ENCODE assay signal across 7 mouse cellular contexts in the genomic region with DNA sequence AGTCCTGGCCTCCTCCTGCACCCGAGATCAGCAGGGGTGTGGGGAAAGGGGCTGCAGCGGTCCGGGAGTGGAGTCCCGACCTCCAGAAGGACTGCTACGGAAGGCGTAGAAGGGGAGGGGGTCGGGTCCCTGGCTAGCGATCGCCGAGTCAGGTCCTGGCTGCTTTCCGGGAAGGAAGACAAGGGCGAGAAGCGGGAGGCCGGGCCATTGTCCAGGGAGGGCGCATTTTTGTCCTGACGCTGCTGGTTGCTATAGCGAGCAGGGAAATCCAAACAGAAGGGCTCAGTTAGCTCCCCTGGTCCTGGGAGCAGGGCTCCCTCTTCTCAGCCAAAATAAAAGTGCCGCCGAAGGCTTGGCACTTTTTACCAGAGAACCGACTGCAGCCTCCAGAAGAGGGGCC. TPM values are rescaled to one million over a fixed set of nuclear protein-coding genes. Genes with fewer than 3 reads are reported as not detected.
DNase-seq lines count a peak whose midpoint lies in the region; ATAC-seq and TF ChIP-seq lines count a peak whose summit lies in the region.

No protein-coding gene starts in this region.

- no peak for TF ChIP-seq POLR2A in thymus, adult 2 months (IDR thresholded peaks at IDR 0.05; ENCODE audit: control insufficient read depth, extremely low read depth, insufficient read depth, low read length, poor library complexity)

- peak overlapping the region; percentile 35 for H3K4me2 ChIP-seq in liver, embryonic 11.5 days
- peak overlapping the region; percentile 30 for H3K4me2 ChIP-seq in embryonic facial prominence, embryonic 14.5 days (ENCODE audit: low read depth, low read length)
- H3K4me2 ChIP-seq in midbrain, embryonic 13.5 days (replicated peaks) = peak overlapping the region; percentile 77

- WGBS in liver, embryonic 11.5 days = 1% methylated on average over 20 of the region's 20 CpGs
- under 1% methylated on average over 20 of the region's 20 CpGs for WGBS in embryonic facial prominence, embryonic 14.5 days
- under 1% methylated on average over 18 of the region's 20 CpGs for WGBS in midbrain, embryonic 13.5 days
- 5% methylated on average over 20 of the region's 20 CpGs for WGBS in thymus, adult 2 months

- no peaks in the 10 kb centered on the region for H3K9me3 ChIP-seq in liver, embryonic 11.5 days (ENCODE audit: control insufficient read depth, low read length)
- no peaks in the 10 kb centered on the region for H3K9me3 ChIP-seq in embryonic facial prominence, embryonic 14.5 days (ENCODE audit: control insufficient read depth, low read length)
- H3K9me3 ChIP-seq in midbrain, embryonic 13.5 days = no peaks in the 10 kb centered on the region

- H3K9ac ChIP-seq in liver, embryonic 11.5 days (ENCODE audit: low read depth, low read length) = no peak overlapping the region
- H3K9ac ChIP-seq in embryonic facial prominence, embryonic 14.5 days (ENCODE audit: low read depth, low read length) = no peak overlapping the region
- peak overlapping the region; percentile 82 for H3K9ac ChIP-seq in midbrain, embryonic 13.5 days (replicated peaks)

- no peak overlapping the region for H3K4me3 ChIP-seq in liver, embryonic 11.5 days (ENCODE audit: low read depth, low read length)
- H3K4me3 ChIP-seq in embryonic facial prominence, embryonic 14.5 days (ENCODE audit: low read depth, low read length) = peak overlapping the region; percentile 23
- H3K4me3 ChIP-seq in midbrain, embryonic 13.5 days (replicated peaks) = peak overlapping the region; percentile 53
- no peak overlapping the region for H3K4me3 ChIP-seq in thymus, adult 2 months (ENCODE audit: control insufficient read depth, insufficient read depth, low read length)

- peaks cover 89% of the 10 kb centered on the region for H3K27me3 ChIP-seq in liver, embryonic 11.5 days (replicated peaks; ENCODE audit: control insufficient read depth, insufficient read depth, low read length)
- peaks cover 98% of the 10 kb centered on the region for H3K27me3 ChIP-seq in embryonic facial prominence, embryonic 14.5 days (replicated peaks; ENCODE audit: control insufficient read depth, insufficient read depth, low read length)
- H3K27me3 ChIP-seq in midbrain, embryonic 13.5 days = no peaks in the 10 kb centered on the region
- peaks cover 28% of the 10 kb centered on the region for H3K27me3 ChIP-seq in thymus, adult 2 months (ENCODE audit: control insufficient read depth, insufficient read depth, low read length)

- no peaks in the 10 kb centered on the region for H3K4me1 ChIP-seq in liver, embryonic 11.5 days (replicated peaks; ENCODE audit: control insufficient read depth, insufficient read depth, low read length)
- peaks cover 9% of the 10 kb centered on the region; the same call in 1 of the 2 replicates for H3K4me1 ChIP-seq in embryonic facial prominence, embryonic 14.5 days (ENCODE audit: control insufficient read depth, insufficient read depth, low read length)
- H3K4me1 ChIP-seq in midbrain, embryonic 13.5 days (replicated peaks) = peaks cover 65% of the 10 kb centered on the region
- peaks cover 3% of the 10 kb centered on the region; the same call in 1 of the 2 replicates for H3K4me1 ChIP-seq in thymus, adult 2 months (replicated peaks; ENCODE audit: control insufficient read depth, insufficient read depth, low read length)

- H3K27ac ChIP-seq in liver, embryonic 11.5 days (ENCODE audit: low read depth, low read length) = no peak overlapping the region
- no peak overlapping the region for H3K27ac ChIP-seq in embryonic facial prominence, embryonic 14.5 days (replicated peaks; ENCODE audit: low read depth, low read length)
- H3K27ac ChIP-seq in midbrain, embryonic 13.5 days = peak overlapping the region; percentile 95
- H3K27ac ChIP-seq in thymus, adult 2 months (ENCODE audit: control insufficient read depth, insufficient read depth, low read length) = no peak overlapping the region

- H3K36me3 ChIP-seq in liver, embryonic 11.5 days (ENCODE audit: control insufficient read depth, insufficient read depth, low read length) = no peaks in the 10 kb centered on the region
- H3K36me3 ChIP-seq in embryonic facial prominence, embryonic 14.5 days (ENCODE audit: control insufficient read depth, insufficient read depth, low read length) = no peaks in the 10 kb centered on the region
- no peaks in the 10 kb centered on the region for H3K36me3 ChIP-seq in midbrain, embryonic 13.5 days
- H3K36me3 ChIP-seq in thymus, adult 2 months (ENCODE audit: control insufficient read depth, insufficient read depth, low read length) = no peaks in the 10 kb centered on the region

- TF ChIP-seq CTCF in thymus, adult 2 months (IDR thresholded peaks at IDR 0.05; ENCODE audit: borderline replicate concordance, control insufficient read depth, extremely low read depth, insufficient read depth, low read length, poor library complexity) = no peak

- peak; percentile 41 for DNase-seq in liver, embryonic 11.5 days (ENCODE audit: low spot score)
- DNase-seq in liver = no peak
- no peak for DNase-seq in embryonic facial prominence, embryonic 14.5 days (ENCODE audit: low spot score)
- DNase-seq in layer of hippocampus, postnatal 10 days (ENCODE audit: low spot score in 2 of 2) = peak; percentile 72 to 85
- DNase-seq in thymus, adult 2 months = no peak
- DNase-seq in adrenal gland, adult 18-20 months (ENCODE audit: low spot score in 2 of 2) = no peak

- no peak for ATAC-seq in liver, embryonic 11.5 days (replicated peaks; ENCODE audit: low FRiP score)
- peak; percentile 26; the same call in 1 of the 2 replicates for ATAC-seq in embryonic facial prominence, embryonic 14.5 days (ENCODE audit: low read depth)
- peak; percentile 34 for ATAC-seq in midbrain, embryonic 13.5 days

RNA-seq across cellular contexts. Expression of a gene that starts 6.8 kb away (rescaled TPM):
- 0.06 and 0.08 TPM in 2 replicates for polyA plus RNA-seq in liver, embryonic 11.5 days (2014; fragmentation: Nextera tagmentation; extraction: Ambion mirVana)
- 0.13 and 0.17 TPM in 2 replicates for polyA plus RNA-seq in embryonic facial prominence, embryonic 14.5 days (2014; fragmentation: Nextera tagmentation; extraction: Ambion mirVana)
- 10 to 100 TPM; 10.7 TPM for total RNA-seq in layer of hippocampus, postnatal 10 days (2021)
- 69.3 and 80.0 TPM in 2 replicates for polyA plus RNA-seq in midbrain, embryonic 13.5 days (2015; fragmentation: Nextera tagmentation; extraction: Ambion mirVana)
- 0.01 and 0.03 TPM in 2 replicates for polyA plus RNA-seq in thymus, adult 2 months (2012; rRNA removed)
- under 1 TPM in 1 of 2 experiments, not detected in 1; 0.07 TPM for total RNA-seq in adrenal gland, adult 18-20 months (2021)

Comparison
In these comparisons a context has a peak if more than half of its experiments do, and no peak if none do; other contexts are left out.
1. DNase-seq: peak in liver, embryonic 11.5 days (single experiment) and layer of hippocampus, postnatal 10 days (2 of 2); none in liver (single experiment), embryonic facial prominence, embryonic 14.5 days (single experiment), thymus, adult 2 months (single experiment) and adrenal gland, adult 18-20 months (0 of 2).
2. H3K4me3 ChIP-seq: peak in embryonic facial prominence, embryonic 14.5 days (single experiment) and midbrain, embryonic 13.5 days (single experiment); none in liver, embryonic 11.5 days (single experiment) and thymus, adult 2 months (single experiment).
3. RNA of a gene that starts 6.8 kb away (polyA plus RNA-seq): 69.3 to 80.0 TPM in midbrain, embryonic 13.5 days; 0.13 to 0.17 TPM in embryonic facial prominence, embryonic 14.5 days, 0.06 to 0.08 TPM in liver, embryonic 11.5 days and 0.01 to 0.03 TPM in thymus, adult 2 months; every median in the first group is over 10 times any median in the second.
4. Peak in every context shown above with its lines, with median percentiles within 50 percentile points of each other: H3K4me2 ChIP-seq.